Mouse (Mus musculus) bone marrow macrophage, adult 2 months (primary cell): ENCODE results near the gene Proser1. TPM values are rescaled to one million over a fixed set of nuclear protein-coding genes. Genes with fewer than 3 reads are reported as not detected.
A peak's percentile ranks its signal among the peaks of the same experiment; 100 is the strongest.

Source experiments
- H3K27ac ChIP-seq: 2 replicates; pipeline ENCODE4 v1.5.1; 2012; ENCODE audit warnings: low read depth, low read length; ENCODE audit not compliant: insufficient read depth
- H3K4me1 ChIP-seq: 2 replicates; pipeline ENCODE4 v1.6.1; 2012; ENCODE audit warnings: low read length; ENCODE audit not compliant: control insufficient read depth, insufficient read depth
- H3K4me3 ChIP-seq: 2 replicates; pipeline ENCODE4 v1.5.1; 2012; ENCODE audit warnings: mild to moderate bottlenecking, low read length, moderate library complexity; ENCODE audit not compliant: insufficient read depth
- CTCF ChIP-seq: IDR thresholded peaks from 2 replicates; pipeline ENCODE4 v1.5.1; 2012; ENCODE audit warnings: low read depth, mild to moderate bottlenecking, low read length, moderate library complexity
- POLR2A ChIP-seq: IDR thresholded peaks from 2 replicates; pipeline ENCODE4 v1.6.1; 2012; ENCODE audit warnings: mild to moderate bottlenecking, low read depth, low read length, borderline replicate concordance
- polyA plus RNA-seq: library from polyadenylated mRNA; stranded (reverse); fragments of >200 nt; gene quantifications from 2 replicates; pipeline ENCODE4 v1.2.4, GENCODE M21; 2012; ENCODE audit not compliant: missing spikeins, insufficient read depth, insufficient read length

The Proser1 gene
- polyA plus RNA-seq, 1 experiment: 21.5 TPM

DNA sequence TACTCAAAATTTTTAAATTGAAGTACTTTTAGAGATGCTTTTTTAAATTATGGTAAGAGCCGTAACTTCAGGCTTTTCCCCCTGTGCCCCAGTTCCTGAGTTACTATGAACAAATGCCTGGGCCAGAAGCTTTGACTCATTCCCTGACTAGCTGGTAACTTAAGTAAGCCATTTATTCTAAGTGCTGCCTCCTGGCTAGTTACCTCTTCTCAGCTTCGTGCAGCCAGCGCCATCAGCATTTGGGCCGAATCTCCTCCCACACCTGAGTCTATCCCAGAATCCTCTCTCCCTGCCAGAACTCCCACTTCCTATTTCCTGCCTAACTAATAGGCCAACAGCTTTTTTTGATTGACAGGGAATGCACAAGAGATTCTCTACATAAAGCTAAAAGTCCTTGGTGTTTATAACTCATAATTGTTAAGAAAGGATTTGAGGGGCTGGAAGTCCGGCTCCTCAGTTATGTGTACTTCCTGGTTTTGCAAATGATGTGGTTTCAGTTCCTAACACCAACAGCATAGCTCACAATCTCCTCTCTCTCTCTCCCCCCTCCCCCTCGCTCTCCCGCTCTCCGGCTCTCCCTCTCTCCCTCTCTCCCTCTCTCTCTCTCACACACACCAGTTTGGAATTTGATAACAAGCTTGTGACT is 20.1 kb downstream of the Proser1 start:
- H3K4me1 ChIP-seq: peaks cover 5% of the 10 kb centered on the region
- TF ChIP-seq POLR2A (no peak), CTCF (no peak)
- H3K27ac ChIP-seq: peak overlapping the region; percentile 51

DNA sequence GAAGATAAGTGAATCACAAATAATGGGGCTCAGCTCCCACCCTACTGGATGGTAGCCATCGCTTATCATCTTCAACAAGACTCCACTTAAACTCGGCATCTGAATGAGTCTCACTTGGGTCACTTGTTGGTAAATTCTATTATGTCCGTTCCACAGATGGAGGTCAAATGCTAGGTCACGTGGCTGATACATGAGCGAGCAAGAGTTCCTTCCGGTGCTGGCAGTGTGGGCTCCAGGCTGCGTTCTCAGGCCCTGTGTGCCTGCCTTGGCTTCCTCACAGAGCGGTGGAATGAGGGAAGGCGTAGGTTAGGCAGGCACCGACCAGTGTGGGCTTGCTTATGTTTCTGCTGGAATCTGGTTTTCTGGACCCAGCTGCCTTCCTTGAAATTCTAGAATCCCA is 23.1 kb downstream of the Proser1 start:
- Histone ChIP-seq H3K27ac (no peak overlapping the region), H3K4me3 (no peak overlapping the region), H3K4me1 (peaks cover 5% of the 10 kb centered on the region)
- TF ChIP-seq POLR2A: no peak
- no peak for TF ChIP-seq CTCF

More for the DNA sequence above, 20.1 kb downstream of the Proser1 start:
- H3K4me3 ChIP-seq: no peak overlapping the region

DNA sequence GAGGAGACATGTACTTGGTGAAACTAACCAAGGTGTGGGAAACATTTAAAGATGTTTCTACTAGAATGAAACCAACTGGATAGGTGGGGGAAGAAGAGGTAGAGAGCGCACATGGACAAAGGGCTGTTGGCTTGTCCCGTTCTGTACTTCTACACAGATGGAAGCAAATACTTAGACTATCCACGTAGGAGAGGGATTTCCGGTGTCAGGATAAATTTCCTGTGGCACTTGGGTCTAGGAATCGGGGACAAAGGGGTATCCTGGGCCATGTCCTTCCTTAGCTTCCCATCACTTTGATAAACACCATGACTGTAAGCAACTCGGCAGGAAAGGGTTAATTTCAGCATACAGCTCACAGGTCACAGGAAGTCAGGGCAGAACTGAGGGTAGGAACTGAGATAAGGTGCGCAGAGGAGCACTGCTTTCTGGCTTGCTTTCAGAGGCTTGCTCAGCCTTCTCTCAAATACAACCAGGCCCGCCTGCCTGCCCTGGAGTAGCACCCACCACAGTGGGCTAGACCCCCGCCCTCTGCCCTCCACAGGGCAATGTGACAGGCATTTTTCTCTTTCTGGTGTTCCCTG is 23.6 kb downstream of the Proser1 start:
- peaks cover 5% of the 10 kb centered on the region for H3K4me1 ChIP-seq
- no peak overlapping the region for H3K4me3 ChIP-seq
- H3K27ac ChIP-seq: no peak overlapping the region
- TF ChIP-seq CTCF (no peak), POLR2A (no peak)

DNA sequence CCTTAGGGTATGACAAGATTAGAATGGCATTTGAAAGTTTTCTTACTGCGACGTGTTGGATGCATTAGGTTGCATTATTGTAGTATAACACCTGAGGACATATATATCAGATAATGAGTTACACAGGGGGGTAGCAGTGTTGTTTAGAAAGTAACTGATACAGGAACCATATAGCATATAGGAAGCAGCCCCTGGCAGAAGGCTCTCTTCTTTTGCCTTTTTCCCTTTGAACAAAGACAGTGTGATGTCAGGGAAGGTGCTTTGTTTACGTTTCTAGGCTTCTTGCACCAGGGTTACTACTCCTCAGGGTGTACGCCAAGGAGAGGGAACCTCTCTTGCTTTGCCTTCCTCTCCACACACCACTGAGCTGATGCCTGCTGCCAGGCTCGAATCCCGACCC is 24.9 kb downstream of the Proser1 start, which contains the start of gene Stoml3:
Gene Stoml3, plus strand, starts transcription at position 301 of the 400 bp plus-strand sequence.
- Histone ChIP-seq H3K27ac (no peak within 1 kb of the TSS), H3K4me1 (peaks cover 3% of the 10 kb centered on the region), H3K4me3 (no peak within 1 kb of the TSS)
- TF ChIP-seq CTCF: no peak
- TF ChIP-seq POLR2A: no peak

DNA sequence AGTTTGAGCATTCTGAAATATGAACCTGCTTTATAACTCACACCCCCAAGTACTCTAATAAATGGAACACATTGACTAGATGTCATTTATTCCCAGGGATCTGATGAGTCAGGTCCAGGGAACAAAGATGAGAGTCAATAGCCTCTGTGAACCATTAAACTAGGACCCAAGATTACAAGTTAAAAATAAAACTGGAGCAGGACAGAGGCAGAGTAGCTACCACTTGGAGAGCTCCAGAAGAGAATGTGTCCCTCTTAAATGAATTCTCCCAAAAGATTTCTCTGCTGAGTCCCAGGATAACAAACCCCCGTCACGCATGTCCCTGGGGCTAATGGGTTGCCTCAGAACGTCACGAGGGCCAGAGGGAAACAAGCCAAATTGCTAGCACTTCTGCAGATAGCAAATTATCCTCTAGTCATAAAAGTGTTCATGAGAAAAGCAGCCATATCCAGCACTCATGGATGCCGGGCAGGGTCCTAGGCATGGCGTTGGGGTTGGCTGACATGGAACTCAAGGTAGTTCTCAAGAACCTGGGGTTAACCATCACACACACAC is 35.0 kb downstream of the Proser1 start:
- TF ChIP-seq CTCF (no peak), POLR2A (no peak)

DNA sequence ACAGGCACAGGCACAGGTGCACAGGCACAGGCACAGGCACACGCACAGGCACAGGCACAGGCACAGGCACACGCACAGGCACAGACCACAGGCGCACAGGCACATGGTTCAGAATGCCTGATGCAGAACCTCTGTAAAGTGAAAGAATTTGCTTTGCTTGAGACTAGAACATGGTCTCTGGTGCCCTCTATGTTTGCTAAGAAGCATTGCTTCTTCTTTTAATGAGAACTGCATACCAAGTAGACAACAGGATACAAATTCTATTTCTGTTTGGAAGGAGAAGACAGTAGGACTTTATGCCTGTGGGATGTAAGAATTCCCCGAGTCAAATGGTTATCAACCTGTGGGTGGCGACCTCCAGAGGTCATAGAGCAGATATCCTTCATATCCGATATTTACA is 39.0 kb downstream of the Proser1 start:
- Histone ChIP-seq H3K27ac (no peak overlapping the region), H3K4me1 (no peaks in the 10 kb centered on the region)
- no peak for TF ChIP-seq CTCF
- no peak for TF ChIP-seq POLR2A

More for the DNA sequence above, 35.0 kb downstream of the Proser1 start:
- H3K27ac ChIP-seq: no peak overlapping the region
- H3K4me1 ChIP-seq: no peaks in the 10 kb centered on the region
- H3K4me3 ChIP-seq: no peak overlapping the region

DNA sequence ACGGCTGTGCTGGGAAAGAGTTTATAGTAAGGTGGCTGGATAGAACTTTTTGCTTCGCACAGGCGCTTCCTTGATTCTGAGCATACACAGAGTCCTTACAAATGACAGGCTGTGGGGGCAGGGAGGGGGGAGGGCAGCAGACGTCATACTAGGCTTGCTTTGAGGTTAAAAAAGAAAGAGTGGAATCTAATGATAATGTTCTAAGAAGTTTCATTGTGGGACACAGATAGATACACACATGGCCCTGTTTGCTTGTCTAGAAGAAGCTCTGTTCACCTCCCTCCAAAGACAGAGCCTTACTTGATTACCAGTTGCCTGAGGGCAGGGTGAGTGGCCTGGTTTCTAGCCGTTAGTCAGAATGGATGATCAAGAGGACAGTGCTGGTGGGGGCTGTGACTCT is 49.6 kb downstream of the Proser1 start:
- H3K4me3 ChIP-seq: no peak overlapping the region
- TF ChIP-seq POLR2A (no peak), CTCF (no peak)
- no peak overlapping the region for H3K27ac ChIP-seq
- no peaks in the 10 kb centered on the region for H3K4me1 ChIP-seq

More for the DNA sequence above, 39.0 kb downstream of the Proser1 start:
- no peak overlapping the region for H3K4me3 ChIP-seq

DNA sequence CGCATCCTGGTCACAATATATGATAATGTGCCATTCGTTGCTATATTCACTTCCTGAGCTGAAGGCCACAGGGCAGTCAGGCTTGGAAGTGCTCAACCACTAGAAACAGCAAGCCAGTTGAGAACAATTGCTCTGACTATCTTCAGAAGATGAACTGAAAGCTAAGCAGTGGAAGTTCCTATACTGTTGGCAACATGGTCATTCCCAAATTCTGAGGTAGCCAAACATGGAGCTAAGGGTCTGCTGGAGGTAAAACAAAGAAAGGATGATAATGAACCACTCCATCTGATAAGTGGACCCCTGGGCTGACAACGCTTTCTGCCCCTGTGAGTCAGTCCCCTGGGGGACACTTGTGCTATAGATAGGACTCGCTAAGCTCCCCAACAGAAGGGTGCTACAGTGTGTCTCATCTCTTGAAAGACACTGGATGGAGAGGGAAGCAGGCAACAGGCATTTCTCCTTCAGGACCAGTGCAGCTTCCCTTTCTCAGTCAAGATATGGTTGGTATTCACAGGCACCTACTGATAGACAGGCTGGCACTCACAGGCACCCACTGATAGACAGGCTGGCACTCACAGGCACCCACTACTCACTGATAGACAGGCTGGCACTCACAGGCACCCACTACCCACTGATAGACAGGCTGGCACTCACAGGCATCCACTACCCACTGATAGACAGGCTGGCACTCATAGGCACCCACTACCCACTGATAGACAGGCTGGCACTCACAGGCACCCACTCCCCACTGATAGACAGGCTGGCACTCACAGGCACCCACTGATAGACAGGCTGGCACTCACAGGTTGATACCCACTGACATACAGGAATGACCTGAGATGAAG is 51.0 kb downstream of the Proser1 start:
- no peak overlapping the region for H3K27ac ChIP-seq
- TF ChIP-seq CTCF (no peak), POLR2A (no peak)
- H3K4me1 ChIP-seq: no peaks in the 10 kb centered on the region
- no peak overlapping the region for H3K4me3 ChIP-seq

DNA sequence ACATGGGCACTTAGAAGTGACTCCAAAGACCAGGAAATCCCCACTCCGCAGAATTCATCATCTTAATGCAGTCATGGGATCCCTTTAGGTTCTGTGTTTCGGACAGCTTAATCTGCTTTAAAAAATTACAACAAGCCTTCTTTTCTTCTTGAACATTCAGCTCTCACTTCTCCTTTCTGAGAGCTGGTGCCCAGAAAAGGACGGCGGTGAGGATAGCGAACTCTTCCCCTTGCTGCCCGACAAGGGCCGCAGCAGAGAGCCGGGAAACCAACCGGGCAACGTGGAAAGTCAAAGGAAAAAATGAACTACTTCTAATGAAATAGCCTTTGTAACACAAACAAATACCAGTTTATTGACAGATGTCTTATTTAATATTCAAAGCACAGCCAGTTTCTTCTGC is 59.3 kb downstream of the Proser1 start:
- no peak overlapping the region for H3K27ac ChIP-seq
- H3K4me3 ChIP-seq: no peak overlapping the region
- no peaks in the 10 kb centered on the region for H3K4me1 ChIP-seq
- TF ChIP-seq CTCF (no peak), POLR2A (no peak)
